Mouse (Mus musculus): ENCODE results near the gene Myt1l. TPM values are rescaled to one million over a fixed set of nuclear protein-coding genes. Genes with fewer than 3 reads are reported as not detected.

The Myt1l gene
- polyA plus RNA-seq, 1 experiment from 2014 or later: 96.6 TPM

DNA sequence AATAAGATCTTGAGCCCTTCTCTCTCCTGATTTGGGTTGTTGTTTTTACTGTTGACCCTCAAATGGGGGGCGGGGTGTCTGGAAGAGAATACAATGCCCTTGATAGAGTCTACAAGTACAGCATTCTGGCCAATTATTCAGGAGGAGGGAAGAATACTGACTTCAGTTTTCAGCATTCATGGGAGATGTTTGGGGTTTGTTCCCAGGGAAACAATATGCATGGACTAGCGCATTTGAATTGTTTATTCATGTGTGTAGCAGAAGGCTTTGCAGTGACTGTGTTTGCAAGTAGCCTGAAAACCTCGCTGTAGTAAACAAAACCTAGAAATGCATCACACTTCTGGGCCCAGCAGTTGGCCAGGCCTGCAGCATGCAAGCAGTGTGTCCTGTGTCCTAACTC lies 426.3 kb downstream of the Myt1l start:
- peaks cover 27% of the 10 kb centered on the region for H3K4me1 ChIP-seq (ENCODE audit: control insufficient read depth, insufficient read depth, low read length)
- peak overlapping the region; percentile 78 for H3K27ac ChIP-seq (ENCODE audit: low read depth, low read length)
- H3K4me2 ChIP-seq (ENCODE audit: low read length): peak overlapping the region; percentile 14; the same call in 1 of the 2 replicates
- WGBS: 21% methylated on average over 3 of the region's 3 CpGs
- ATAC-seq: peak; percentile 52
- H3K9ac ChIP-seq (ENCODE audit: low read length): no peak overlapping the region
- H3K9me3 ChIP-seq (replicated peaks; ENCODE audit: control insufficient read depth, low read length): no peaks in the 10 kb centered on the region
- H3K27me3 ChIP-seq (replicated peaks; ENCODE audit: control insufficient read depth, insufficient read depth, low read length): no peaks in the 10 kb centered on the region
- H3K36me3 ChIP-seq (ENCODE audit: control insufficient read depth, insufficient read depth, low read length): 0 out of 2 replicates have a peak, but pooled peaks cover 2% of the 10 kb centered on the region
- H3K4me3 ChIP-seq (ENCODE audit: low read depth, low read length): no peak overlapping the region
- DNase-seq (ENCODE audit: low spot score): peak; percentile 66

DNA sequence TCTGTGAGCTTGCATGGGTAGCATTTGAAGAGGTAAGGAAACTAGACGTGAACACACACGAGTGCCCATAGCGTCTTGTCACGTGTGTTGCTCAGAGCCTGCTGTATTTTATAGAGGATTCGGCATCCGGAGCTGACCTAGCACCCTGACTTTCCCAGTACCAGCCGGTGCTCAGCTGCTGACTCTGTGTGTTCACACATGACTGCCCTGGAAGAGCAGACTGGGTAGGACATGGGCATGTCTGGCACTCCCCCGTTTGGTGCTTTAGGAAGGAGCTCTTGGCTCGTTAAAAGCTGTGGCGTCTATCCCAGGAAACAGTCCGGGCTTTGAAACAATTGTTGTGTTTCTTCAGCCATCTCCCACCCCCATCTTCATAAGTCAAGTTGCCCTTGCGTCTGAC lies 428.8 kb downstream of the Myt1l start:
- H3K4me2 ChIP-seq (ENCODE audit: low read length): no peak overlapping the region
- WGBS: 69% methylated on average over 12 of the region's 12 CpGs
- no peak overlapping the region for H3K4me3 ChIP-seq (ENCODE audit: low read depth, low read length)
- no peaks in the 10 kb centered on the region for H3K36me3 ChIP-seq (ENCODE audit: control insufficient read depth, insufficient read depth, low read length)
- no peaks in the 10 kb centered on the region for H3K27me3 ChIP-seq (replicated peaks; ENCODE audit: control insufficient read depth, insufficient read depth, low read length)
- no peaks in the 10 kb centered on the region for H3K9me3 ChIP-seq (replicated peaks; ENCODE audit: control insufficient read depth, low read length)
- ATAC-seq (no peak), DNase-seq (ENCODE audit: low spot score) (peak; percentile 22)
- no peak overlapping the region for H3K27ac ChIP-seq (ENCODE audit: low read depth, low read length)
- H3K4me1 ChIP-seq (ENCODE audit: control insufficient read depth, insufficient read depth, low read length): peaks cover 20% of the 10 kb centered on the region
- no peak overlapping the region for H3K9ac ChIP-seq (ENCODE audit: low read length)

- no peak overlapping the region for H3K9ac ChIP-seq (ENCODE audit: low read length)
- no peak for ATAC-seq
- H3K27me3 ChIP-seq (replicated peaks; ENCODE audit: control insufficient read depth, insufficient read depth, low read length): no peaks in the 10 kb centered on the region
- peaks cover 18% of the 10 kb centered on the region for H3K4me1 ChIP-seq (ENCODE audit: control insufficient read depth, insufficient read depth, low read length)
- WGBS: 75% methylated on average over 5 of the region's 5 CpGs
- H3K9me3 ChIP-seq (replicated peaks; ENCODE audit: control insufficient read depth, low read length): no peaks in the 10 kb centered on the region
- no peak overlapping the region for H3K27ac ChIP-seq (ENCODE audit: low read depth, low read length)
- DNase-seq (ENCODE audit: low spot score): no peak
- no peaks in the 10 kb centered on the region for H3K36me3 ChIP-seq (ENCODE audit: control insufficient read depth, insufficient read depth, low read length)
- no peak overlapping the region for H3K4me2 ChIP-seq (ENCODE audit: low read length)
- no peak overlapping the region for H3K4me3 ChIP-seq (ENCODE audit: low read depth, low read length)
Observed at GRCm38 (mm10) chr12:29958637-29959036, 430.5 kb downstream of the Myt1l start.

GRCm38 (mm10) chr12:29961041-29961440 lies 432.9 kb downstream of the Myt1l start:
- H3K9ac ChIP-seq (ENCODE audit: low read length): no peak overlapping the region
- no peak for ATAC-seq
- 87% methylated on average over 1 of the region's 1 CpGs for WGBS

DNA sequence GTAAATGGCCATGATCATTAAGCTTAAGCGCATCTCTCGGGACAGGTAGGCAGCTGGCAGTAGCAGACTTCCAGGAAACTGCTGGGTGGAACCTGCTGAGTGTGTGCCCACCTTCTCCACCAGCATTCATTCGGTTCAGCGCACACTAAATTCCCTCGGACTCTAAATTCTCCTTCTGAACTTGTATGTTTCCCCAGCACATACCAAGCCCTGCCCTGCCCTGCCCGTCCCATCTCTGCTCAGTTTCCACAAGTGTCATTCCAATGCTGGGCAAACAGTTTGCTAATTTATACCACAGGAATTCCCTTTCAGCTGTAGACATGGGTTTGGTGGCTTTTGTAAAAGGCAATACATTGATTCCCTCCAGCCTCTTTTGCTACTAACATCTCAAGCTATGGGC lies 436.8 kb downstream of the Myt1l start:
- Histone ChIP-seq H3K9me3 (replicated peaks; ENCODE audit: control insufficient read depth, low read length) (no peaks in the 10 kb centered on the region), H3K27me3 (replicated peaks; ENCODE audit: control insufficient read depth, insufficient read depth, low read length) (no peaks in the 10 kb centered on the region), H3K36me3 (ENCODE audit: control insufficient read depth, insufficient read depth, low read length) (no peaks in the 10 kb centered on the region), H3K9ac (ENCODE audit: low read length) (no peak overlapping the region), H3K4me1 (ENCODE audit: control insufficient read depth, insufficient read depth, low read length) (peaks cover 3% of the 10 kb centered on the region; the same call in 1 of the 2 replicates), H3K27ac (ENCODE audit: low read depth, low read length) (no peak overlapping the region), H3K4me3 (ENCODE audit: low read depth, low read length) (no peak overlapping the region), H3K4me2 (ENCODE audit: low read length) (no peak overlapping the region)
- 94% methylated on average over 6 of the region's 6 CpGs for WGBS
- ATAC-seq: no peak
- no peak for DNase-seq (ENCODE audit: low spot score)

More at GRCm38 (mm10) chr12:29961041-29961440, 432.9 kb downstream of the Myt1l start:
- Histone ChIP-seq H3K4me2 (ENCODE audit: low read length) (no peak overlapping the region), H3K27ac (ENCODE audit: low read depth, low read length) (no peak overlapping the region), H3K4me1 (ENCODE audit: control insufficient read depth, insufficient read depth, low read length) (peaks cover 5% of the 10 kb centered on the region; the same call in 1 of the 2 replicates), H3K36me3 (ENCODE audit: control insufficient read depth, insufficient read depth, low read length) (no peaks in the 10 kb centered on the region), H3K9me3 (replicated peaks; ENCODE audit: control insufficient read depth, low read length) (no peaks in the 10 kb centered on the region), H3K27me3 (replicated peaks; ENCODE audit: control insufficient read depth, insufficient read depth, low read length) (no peaks in the 10 kb centered on the region), H3K4me3 (ENCODE audit: low read depth, low read length) (no peak overlapping the region)
- no peak for DNase-seq (ENCODE audit: low spot score)

GRCm38 (mm10) chr12:29971795-29972464 lies 443.7 kb downstream of the Myt1l start:
- H3K4me3 ChIP-seq (ENCODE audit: low read depth, low read length): no peak overlapping the region
- H3K27me3 ChIP-seq (replicated peaks; ENCODE audit: control insufficient read depth, insufficient read depth, low read length): no peaks in the 10 kb centered on the region
- no peaks in the 10 kb centered on the region for H3K9me3 ChIP-seq (replicated peaks; ENCODE audit: control insufficient read depth, low read length)
- ATAC-seq (no peak), DNase-seq (ENCODE audit: low spot score) (no peak)
- H3K4me1 ChIP-seq (ENCODE audit: control insufficient read depth, insufficient read depth, low read length): no peaks in the 10 kb centered on the region
- H3K36me3 ChIP-seq (ENCODE audit: control insufficient read depth, insufficient read depth, low read length): peaks cover 24% of the 10 kb centered on the region
- no peak overlapping the region for H3K4me2 ChIP-seq (ENCODE audit: low read length)
- 91% methylated on average over 7 of the region's 7 CpGs for WGBS
- no peak overlapping the region for H3K9ac ChIP-seq (ENCODE audit: low read length)
- no peak overlapping the region for H3K27ac ChIP-seq (ENCODE audit: low read depth, low read length)

- DNase-seq (ENCODE audit: low spot score) (no peak), ATAC-seq (no peak)
- Histone ChIP-seq H3K27me3 (replicated peaks; ENCODE audit: control insufficient read depth, insufficient read depth, low read length) (no peaks in the 10 kb centered on the region), H3K36me3 (ENCODE audit: control insufficient read depth, insufficient read depth, low read length) (peaks cover 25% of the 10 kb centered on the region), H3K4me1 (ENCODE audit: control insufficient read depth, insufficient read depth, low read length) (no peaks in the 10 kb centered on the region), H3K9me3 (replicated peaks; ENCODE audit: control insufficient read depth, low read length) (no peaks in the 10 kb centered on the region), H3K4me3 (ENCODE audit: low read depth, low read length) (no peak overlapping the region), H3K9ac (ENCODE audit: low read length) (no peak overlapping the region), H3K4me2 (ENCODE audit: low read length) (no peak overlapping the region), H3K27ac (ENCODE audit: low read depth, low read length) (no peak overlapping the region)
- WGBS: 90% methylated on average over 6 of the region's 6 CpGs
Observed at GRCm38 (mm10) chr12:29972533-29972932, 444.3 kb downstream of the Myt1l start.

All from forebrain, embryonic 14.5 days (tissue).